Mouse (Mus musculus) MEL (cell line): ENCODE measurements at regions not wholly inside any gene's neighbourhood (a gene's known extent, or its start where the extent isn't known, plus 50 kb on each side); places are given as distances from the start of the nearest gene placed in this dataset.

ENCODE experiments used
- DNase-seq: peaks from one replicate; pipeline ENCODE4 v3.0.0; 2011; ENCODE audit warnings: low read depth, low spot score
- H3K27ac ChIP-seq: 2 replicates; pipeline ENCODE4 v1.5.1; 2012; ENCODE audit warnings: low read depth, mild to moderate bottlenecking, control low read depth, low read length, moderate library complexity; ENCODE audit not compliant: control insufficient read depth
- H3K27me3 ChIP-seq, 2 experiments: fragments of 150-350 bp in 1 of 2; sonication (generic) in 1 of 2; 2 replicates each; pipeline ENCODE4 v1.6.1; 2012; ENCODE audit warnings: low read length in 2 of 2, mild to moderate bottlenecking in 2 of 2, improper control_type of control experiment in 1 of 2, moderate library complexity in 1 of 2; ENCODE audit not compliant: insufficient read depth in 2 of 2, control insufficient read depth in 1 of 2
- H3K36me3 ChIP-seq, 2 experiments: 2 replicates each; pipeline ENCODE4 v1.6.1; 2012 to 2014; ENCODE audit warnings: low read length in 2 of 2, improper control_type of control experiment in 1 of 2, inconsistent platforms in 1 of 2, mild to moderate bottlenecking in 1 of 2; ENCODE audit not compliant: insufficient read depth in 2 of 2, control insufficient read depth in 1 of 2
- H3K4me1 ChIP-seq, 2 experiments: fragments of 150-350 bp in 1 of 2; sonication (generic) in 1 of 2; 2 replicates each; pipeline ENCODE4 v1.6.1; 2012; ENCODE audit warnings: low read length in 2 of 2, improper control_type of control experiment in 1 of 2, mild to moderate bottlenecking in 1 of 2; ENCODE audit not compliant: insufficient read depth in 2 of 2, control insufficient read depth in 1 of 2
- H3K4me3 ChIP-seq, 2 experiments: fragments of 150-350 bp in 1 of 2; sonication (generic) in 1 of 2; 2 replicates each; pipeline ENCODE4 v1.5.1; 2012; ENCODE audit warnings: low read depth in 2 of 2, low read length in 2 of 2, mild to moderate bottlenecking in 2 of 2, moderate library complexity in 2 of 2, control low read depth in 1 of 2, improper control_type of control experiment in 1 of 2; ENCODE audit not compliant: control insufficient read depth in 1 of 2, insufficient read depth in 1 of 2
- H3K79me2 ChIP-seq: 2 replicates; pipeline ENCODE4 v1.6.1; 2012; ENCODE audit warnings: mild to moderate bottlenecking, low read length, moderate library complexity; ENCODE audit not compliant: control insufficient read depth, poor library complexity, insufficient read depth
- H3K9ac ChIP-seq: 2 replicates; pipeline ENCODE4 v1.6.1; 2012; ENCODE audit warnings: low read depth, mild to moderate bottlenecking, control low read depth, low read length, moderate library complexity; ENCODE audit not compliant: control insufficient read depth, poor library complexity, severe bottlenecking
- H3K9me3 ChIP-seq: fragments of 150-350 bp; sonication (generic); replicated peaks from 2 replicates; pipeline ENCODE4 v1.6.1; 2012; ENCODE audit warnings: mild to moderate bottlenecking, low read length, improper control_type of control experiment, moderate library complexity; ENCODE audit not compliant: insufficient read depth
- CHD1 ChIP-seq: IDR thresholded peaks from 2 replicates; pipeline ENCODE4 v1.6.1; 2012; ENCODE audit warnings: low read depth, mild to moderate bottlenecking, inconsistent platforms, low read length, improper control_type of control experiment
- E2F4 ChIP-seq: IDR thresholded peaks from 2 replicates; pipeline ENCODE4 v1.6.1; 2011; ENCODE audit warnings: low read depth, low read length, improper control_type of control experiment, borderline replicate concordance
- ELF1 ChIP-seq: IDR thresholded peaks from 2 replicates; pipeline ENCODE4 v1.6.1; 2014; ENCODE audit warnings: low read depth, mild to moderate bottlenecking, inconsistent platforms, low read length, improper control_type of control experiment, moderate library complexity
- EP300 ChIP-seq, 2 experiments: IDR thresholded peaks; 2 replicates each; pipeline ENCODE4 v1.6.1; 2011; ENCODE audit warnings: improper control_type of control experiment in 2 of 2, low read length in 2 of 2, low read depth in 1 of 2, mild to moderate bottlenecking in 1 of 2
- GABPA ChIP-seq: IDR thresholded peaks from 2 replicates; pipeline ENCODE4 v1.6.1; 2012; ENCODE audit warnings: low read depth, mild to moderate bottlenecking, inconsistent platforms, low read length, improper control_type of control experiment, moderate library complexity
- GATA1 ChIP-seq: IDR thresholded peaks from 2 replicates; pipeline ENCODE4 v1.6.1; 2011; ENCODE audit warnings: low read depth, low read length, improper control_type of control experiment
- HCFC1 ChIP-seq: IDR thresholded peaks from 2 replicates; pipeline ENCODE4 v1.6.1; 2012; ENCODE audit warnings: low read depth, mild to moderate bottlenecking, inconsistent platforms, low read length, improper control_type of control experiment, moderate library complexity
- KAT2A ChIP-seq: conservative IDR thresholded peaks from 2 replicates; pipeline ENCODE4 v1.6.1; 2012; ENCODE audit warnings: low read depth, low read length, improper control_type of control experiment, inconsistent platforms
- MAFK ChIP-seq: IDR thresholded peaks from 2 replicates; pipeline ENCODE4 v1.6.1; 2011; ENCODE audit warnings: low read depth, mild to moderate bottlenecking, low read length, improper control_type of control experiment, borderline replicate concordance
- MXI1 ChIP-seq: IDR thresholded peaks from 2 replicates; pipeline ENCODE4 v1.6.1; 2011; ENCODE audit warnings: mild to moderate bottlenecking, low read depth, low read length, improper control_type of control experiment
- MYB ChIP-seq: IDR thresholded peaks from 2 replicates; pipeline ENCODE4 v1.6.1; 2011; ENCODE audit warnings: mild to moderate bottlenecking, low read depth, low read length, improper control_type of control experiment
- MYC ChIP-seq: IDR thresholded peaks from 2 replicates; pipeline ENCODE4 v1.6.1; 2011; ENCODE audit warnings: low read depth, mild to moderate bottlenecking, low read length, improper control_type of control experiment, moderate library complexity
- POLR2A ChIP-seq, 2 experiments: IDR thresholded peaks; 2 replicates each; pipeline ENCODE4 v1.6.1; 2011 to 2012; ENCODE audit warnings: low read length in 2 of 2, mild to moderate bottlenecking in 2 of 2, control low read depth in 1 of 2, improper control_type of control experiment in 1 of 2, low read depth in 1 of 2, moderate library complexity in 1 of 2; ENCODE audit not compliant: control insufficient read depth in 1 of 2, insufficient read depth in 1 of 2, poor library complexity in 1 of 2
- POLR2AphosphoS5 ChIP-seq: IDR thresholded peaks from 2 replicates; pipeline ENCODE4 v1.6.1; 2012; ENCODE audit warnings: low read depth, borderline replicate concordance, mild to moderate bottlenecking, inconsistent platforms, low read length, moderate library complexity, mixed read lengths
- RAD21 ChIP-seq: IDR thresholded peaks from 2 replicates; pipeline ENCODE4 v1.6.1; 2011; ENCODE audit warnings: mild to moderate bottlenecking, low read depth, low read length, improper control_type of control experiment
- RCOR1 ChIP-seq: IDR thresholded peaks from 2 replicates; pipeline ENCODE4 v1.6.1; 2012; ENCODE audit warnings: low read depth, mild to moderate bottlenecking, inconsistent platforms, low read length, improper control_type of control experiment
- SIN3A ChIP-seq: IDR thresholded peaks from 2 replicates; pipeline ENCODE4 v1.6.1; 2012; ENCODE audit warnings: low read length, improper control_type of control experiment, inconsistent platforms
- TBP ChIP-seq: IDR thresholded peaks from 2 replicates; pipeline ENCODE4 v1.8.0; 2011; ENCODE audit warnings: low read depth, low read length, improper control_type of control experiment
- USF1 ChIP-seq: IDR thresholded peaks from 2 replicates; pipeline ENCODE4 v1.6.1; 2014; ENCODE audit warnings: low read depth, mild to moderate bottlenecking, inconsistent platforms, low read length, improper control_type of control experiment, moderate library complexity
- ZC3H11A ChIP-seq: IDR thresholded peaks from 2 replicates; pipeline ENCODE4 v1.6.1; 2012; ENCODE audit warnings: low read depth, mild to moderate bottlenecking, inconsistent platforms, low read length, improper control_type of control experiment
- ZMIZ1 ChIP-seq: IDR thresholded peaks from 2 replicates; pipeline ENCODE4 v1.6.1; 2012; ENCODE audit warnings: low read depth, mild to moderate bottlenecking, inconsistent platforms, low read length, improper control_type of control experiment, moderate library complexity
- ZNF384 ChIP-seq: IDR thresholded peaks from 2 replicates; pipeline ENCODE4 v1.6.1; 2012; ENCODE audit warnings: low read depth, mild to moderate bottlenecking, inconsistent platforms, low read length, improper control_type of control experiment

DNA sequence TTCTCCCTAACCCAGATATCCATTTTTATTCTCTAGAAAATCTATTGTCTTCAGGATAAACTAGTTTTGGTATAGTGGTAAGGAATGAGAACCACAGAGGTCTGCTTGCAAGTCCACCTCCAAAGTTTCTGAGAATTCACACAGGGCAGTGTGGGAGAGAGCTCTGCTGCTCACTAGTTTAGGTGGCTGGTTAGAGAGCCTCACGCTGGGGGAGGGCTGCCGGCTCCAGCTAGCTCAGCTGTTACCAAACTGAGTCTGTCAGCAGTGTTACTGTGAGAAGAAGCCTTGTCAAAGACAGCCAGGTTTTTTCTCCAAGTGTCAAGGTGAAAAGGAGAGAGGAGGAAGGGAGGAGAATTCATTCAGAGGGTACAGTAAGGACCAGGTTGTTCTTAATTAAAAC is 147.8 kb upstream of the Eif4g2 start:
- DNase-seq = no peak
- Histone ChIP-seq H3K27me3 (no peaks in the 10 kb centered on the region), H3K9ac (no peak overlapping the region), H3K4me1 (no peaks in the 10 kb centered on the region), H3K9me3 (no peaks in the 10 kb centered on the region), H3K36me3 (no peaks in the 10 kb centered on the region), H3K27ac (no peak overlapping the region), H3K4me3 (no peak overlapping the region), H3K79me2 (no peaks in the 10 kb centered on the region)
- no peak for TF ChIP-seq EP300 (IDR thresholded peaks at IDR 0.05; ENCODE audit: low read depth in 1 of 2, low read length in 2 of 2)
- TF ChIP-seq ZNF384 = no peak
- no peak for TF ChIP-seq MAFK
- no peak for TF ChIP-seq MYB

DNA sequence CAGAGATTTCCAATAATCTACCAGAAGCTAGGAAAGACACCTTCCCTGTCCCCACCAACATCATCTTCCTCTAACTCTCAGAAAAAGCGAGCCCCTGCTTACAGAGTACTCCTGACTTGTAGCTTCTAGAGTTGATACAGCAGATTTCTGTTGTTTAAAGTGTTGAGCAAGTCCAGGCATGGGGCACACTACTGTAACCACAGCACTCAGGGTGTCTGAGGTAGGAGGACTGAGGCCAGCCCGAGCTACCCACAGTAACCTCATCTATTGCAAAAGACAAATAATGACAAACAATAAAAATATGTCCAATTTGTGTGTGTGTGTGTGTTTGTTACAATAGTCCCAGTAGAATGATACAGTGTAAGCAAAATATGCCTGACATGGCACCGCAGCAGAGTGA is 144.3 kb upstream of the Eif4g2 start:
- no peak overlapping the region for H3K4me3 ChIP-seq
- H3K36me3 ChIP-seq = no peaks in the 10 kb centered on the region
- no peak for DNase-seq
- TF ChIP-seq USF1 (no peak), SIN3A (no peak), MXI1 (no peak), RAD21 (no peak), TBP (no peak), ZMIZ1 (no peak)
- TF ChIP-seq, all 39 proteins: peak for 0
- Histone ChIP-seq H3K27me3 (no peaks in the 10 kb centered on the region), H3K9ac (no peak overlapping the region), H3K27ac (no peak overlapping the region), H3K4me1 (no peaks in the 10 kb centered on the region), H3K9me3 (no peaks in the 10 kb centered on the region), H3K79me2 (no peaks in the 10 kb centered on the region)

DNA sequence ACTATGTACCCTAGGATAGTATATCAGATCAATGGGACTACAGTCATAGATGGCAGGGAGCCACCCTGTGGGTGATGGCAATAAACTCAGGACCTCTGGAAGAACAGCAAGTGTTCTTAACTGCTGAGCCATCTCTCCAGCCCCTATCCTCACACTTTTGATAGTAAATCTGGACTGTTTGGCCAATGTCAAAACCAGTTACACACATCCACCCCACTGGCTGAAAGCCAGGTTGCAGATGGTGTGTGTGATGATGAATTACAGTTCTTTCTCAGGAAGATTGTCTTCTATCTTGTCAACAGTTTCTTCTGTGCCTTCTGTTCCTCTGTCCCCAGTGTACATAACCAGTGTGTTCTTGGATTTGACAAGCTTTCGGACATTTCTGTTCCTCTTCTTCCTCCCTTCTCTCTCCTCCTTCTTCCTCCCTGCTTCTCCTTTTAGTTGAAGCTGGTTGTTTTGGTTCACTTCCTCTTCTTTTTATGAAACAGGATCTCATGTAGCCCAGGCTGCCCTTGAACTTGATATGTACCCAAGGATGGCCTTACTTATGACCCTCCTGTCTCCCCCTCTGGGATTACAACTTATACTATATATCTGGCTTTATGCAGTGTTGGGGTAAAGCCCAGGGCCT is 143.3 kb upstream of the Eif4g2 start:
- no peaks in the 10 kb centered on the region for H3K36me3 ChIP-seq
- H3K27ac ChIP-seq = no peak overlapping the region
- no peaks in the 10 kb centered on the region for H3K9me3 ChIP-seq
- H3K9ac ChIP-seq = no peak overlapping the region
- no peak for DNase-seq
- TF ChIP-seq MAFK = no peak
- no peak for TF ChIP-seq CHD1
- no peak for TF ChIP-seq MYC
- no peak for TF ChIP-seq POLR2A (IDR thresholded peaks at IDR 0.05; ENCODE audit: control insufficient read depth in 1 of 2, insufficient read depth in 1 of 2, low read depth in 1 of 2, low read length in 2 of 2, poor library complexity in 1 of 2)
- no peak for TF ChIP-seq HCFC1
- TF ChIP-seq POLR2AphosphoS5 = no peak
- no peak for TF ChIP-seq SIN3A
- no peak for TF ChIP-seq RAD21
- TF ChIP-seq ZNF384 = no peak
- no peak for TF ChIP-seq ELF1
- no peak for TF ChIP-seq GABPA
- TF ChIP-seq RCOR1 = no peak
- no peak for TF ChIP-seq ZC3H11A
- no peak for TF ChIP-seq E2F4
- TF ChIP-seq TBP = no peak
- TF ChIP-seq MYB = no peak
- TF ChIP-seq KAT2A = no peak
- TF ChIP-seq GATA1 = no peak
- no peak overlapping the region for H3K4me3 ChIP-seq
- H3K27me3 ChIP-seq = no peaks in the 10 kb centered on the region
- H3K4me1 ChIP-seq = no peaks in the 10 kb centered on the region
- no peaks in the 10 kb centered on the region for H3K79me2 ChIP-seq
